Mouse (Mus musculus): ENCODE results near the gene Rev3l.
"Not testable (repeated sequence)": the region's sequence is repeated elsewhere in the genome, so short reads cannot be mapped to it uniquely, and the experiment has no call there.

The Rev3l gene

DNA sequence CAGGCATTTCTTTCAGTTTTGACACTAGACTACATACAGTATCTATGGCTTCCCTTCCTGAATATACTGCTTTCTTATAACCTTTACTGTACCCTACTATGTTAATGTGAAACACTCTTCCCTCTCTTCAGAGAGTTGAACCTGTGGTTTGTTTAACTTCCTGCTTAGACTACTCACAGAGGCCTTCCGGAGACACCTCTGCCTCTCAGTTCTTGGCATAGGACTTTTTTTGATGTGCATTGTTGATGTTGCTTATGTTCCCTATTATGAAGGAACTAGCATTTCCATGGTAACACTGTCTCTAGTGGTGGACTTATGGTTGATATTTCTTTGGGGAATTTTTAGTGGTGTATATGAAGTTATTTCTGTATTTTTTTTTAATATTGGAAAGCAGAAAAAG is 61.4 kb downstream of the Rev3l start:
- no peak for DNase-seq

DNA sequence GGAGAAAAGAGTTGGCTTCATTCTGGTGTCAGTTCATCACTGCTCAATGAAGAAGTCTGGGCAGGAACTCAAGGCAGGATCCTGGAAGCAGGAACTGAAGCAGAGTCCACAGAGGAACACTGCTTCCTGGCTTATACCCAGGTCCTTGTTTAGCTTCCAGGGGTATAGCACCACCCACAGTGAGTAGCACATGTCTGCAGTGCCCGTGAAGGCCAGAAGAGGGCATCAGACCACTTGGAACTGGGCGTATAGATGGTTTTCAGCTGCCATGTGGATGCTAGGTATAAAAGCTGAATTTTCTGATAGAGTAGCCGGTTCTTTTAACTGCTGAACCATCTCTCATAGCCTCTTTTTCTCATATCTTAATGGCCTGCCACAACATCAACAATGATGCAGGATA is 79.6 kb downstream of the Rev3l start:
- DNase-seq: peak; percentile 33 to 59

DNA sequence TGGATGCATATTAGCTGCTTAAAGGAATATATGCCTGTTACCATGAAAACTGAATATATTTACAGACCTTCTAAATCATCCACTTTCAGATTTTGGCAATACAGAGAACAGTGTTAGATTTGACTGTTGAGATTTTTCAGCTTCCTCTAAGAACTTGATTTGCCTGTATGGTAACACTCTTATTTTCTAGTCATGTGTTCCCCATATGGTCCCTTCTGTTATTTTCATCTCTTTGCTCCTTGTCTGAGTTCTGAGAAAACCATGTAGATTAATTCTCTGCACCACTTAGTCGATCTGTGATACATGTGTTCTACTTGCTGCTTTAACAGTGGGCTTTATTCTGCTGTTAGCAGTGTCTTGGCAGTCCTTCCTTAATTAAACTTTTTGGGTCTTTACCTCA is 110.7 kb downstream of the Rev3l start:
- DNase-seq: no peak

DNA sequence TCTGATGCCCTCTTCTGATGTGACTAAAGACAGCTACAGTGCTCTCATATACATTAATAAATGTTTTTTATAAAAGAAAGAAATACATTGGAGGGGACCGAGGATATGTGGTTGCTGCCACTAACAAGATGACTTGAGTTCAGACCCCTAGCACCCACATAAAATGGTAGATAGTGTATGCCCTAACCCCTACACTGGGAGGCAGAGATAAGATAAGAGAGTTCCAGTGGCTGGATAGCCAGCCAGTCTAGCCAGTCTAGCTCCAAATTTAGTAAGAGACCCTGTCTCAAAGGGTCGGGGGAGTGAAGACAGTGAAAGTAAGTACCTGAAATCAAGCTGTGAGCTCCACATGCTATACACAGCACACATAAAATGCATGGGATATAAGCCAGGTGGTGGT is 133.6 kb downstream of the Rev3l start:
- DNase-seq: no peak

DNA sequence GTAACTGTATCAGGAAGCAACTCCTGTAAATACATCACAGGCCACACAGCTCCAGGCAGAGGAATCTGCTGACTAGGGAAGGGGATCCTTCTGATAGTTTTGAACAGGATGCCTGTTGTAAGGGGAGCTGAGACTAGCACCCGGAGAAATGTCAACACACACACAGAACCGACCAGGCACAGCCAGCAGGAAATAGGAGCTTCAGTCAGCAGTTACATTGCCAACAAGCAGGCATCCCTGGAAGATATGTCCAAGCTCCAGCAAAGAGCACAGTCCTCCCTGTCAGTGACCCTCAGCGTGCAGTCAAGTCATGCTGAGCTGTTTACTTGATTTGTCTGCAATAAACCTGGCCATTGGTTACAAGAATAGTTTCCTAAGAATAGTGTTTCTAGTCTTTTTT is 156.7 kb downstream of the Rev3l start:
- DNase-seq: no peak

DNA sequence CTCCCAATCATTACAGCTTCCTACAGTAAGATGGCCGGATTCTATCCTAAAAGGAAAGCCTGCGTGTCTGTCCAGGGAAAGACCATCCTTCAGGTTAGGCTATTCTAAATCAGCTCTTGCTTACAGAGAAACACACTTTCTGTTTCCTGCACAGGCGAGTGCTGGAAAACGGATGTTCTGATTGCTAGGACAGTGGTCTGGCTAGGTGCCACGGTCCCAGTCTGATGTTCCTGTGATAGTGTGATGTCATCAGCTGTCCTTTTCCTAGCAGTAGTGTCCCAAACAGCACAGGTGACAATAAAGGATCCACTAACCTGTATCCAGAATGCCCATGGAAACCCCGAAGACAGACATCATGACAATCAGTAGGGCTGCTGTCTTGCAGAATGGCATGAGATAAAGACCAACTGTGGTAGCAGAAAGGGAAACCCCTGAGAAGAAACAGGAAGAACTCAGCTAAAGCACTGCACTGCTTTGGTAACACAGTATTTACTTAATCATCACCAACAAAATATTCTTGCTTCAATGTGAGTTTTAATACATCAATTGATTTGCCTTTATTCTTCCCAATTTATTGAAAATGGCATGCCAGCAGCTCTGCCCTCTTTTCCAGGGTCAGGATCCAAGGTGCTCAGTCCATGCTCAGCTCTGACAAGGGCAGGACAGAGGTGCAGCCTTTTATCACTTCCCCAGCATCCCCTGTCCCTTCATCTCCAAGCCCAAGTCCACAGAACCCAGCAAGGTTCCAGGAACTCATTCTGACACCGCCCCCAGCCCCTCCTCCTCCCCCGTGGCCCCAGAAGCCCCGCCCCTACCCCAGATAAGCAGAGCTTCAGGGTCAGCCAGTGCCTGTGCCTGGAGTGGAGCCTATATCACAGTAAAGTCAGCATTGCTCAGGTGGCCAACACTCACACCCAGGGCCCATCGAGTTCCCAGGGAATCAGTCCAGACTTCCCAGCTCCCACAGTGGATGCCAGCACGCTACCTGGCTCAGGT is 162.1 kb downstream of the Rev3l start:
- DNase-seq: no peak

DNA sequence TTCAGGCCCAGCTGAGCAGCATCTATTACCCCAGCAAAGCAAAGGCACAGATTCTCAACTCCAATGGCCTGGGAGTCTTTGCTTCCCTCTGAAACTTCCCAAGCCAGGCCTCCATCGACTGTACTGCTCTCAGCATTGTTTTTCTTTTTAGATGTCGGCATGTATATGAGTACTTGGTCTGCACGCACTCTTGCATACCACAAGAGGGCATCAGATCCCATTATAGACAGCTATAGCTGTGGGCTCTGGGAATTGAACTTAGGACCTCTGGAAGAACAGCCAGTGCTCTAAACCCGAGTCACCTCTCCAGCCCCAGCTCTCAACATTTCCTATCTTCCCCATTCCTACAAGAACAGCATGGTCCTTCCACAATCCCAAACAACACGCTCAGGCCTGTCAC is 164.6 kb downstream of the Rev3l start:
- DNase-seq: no peak

DNA sequence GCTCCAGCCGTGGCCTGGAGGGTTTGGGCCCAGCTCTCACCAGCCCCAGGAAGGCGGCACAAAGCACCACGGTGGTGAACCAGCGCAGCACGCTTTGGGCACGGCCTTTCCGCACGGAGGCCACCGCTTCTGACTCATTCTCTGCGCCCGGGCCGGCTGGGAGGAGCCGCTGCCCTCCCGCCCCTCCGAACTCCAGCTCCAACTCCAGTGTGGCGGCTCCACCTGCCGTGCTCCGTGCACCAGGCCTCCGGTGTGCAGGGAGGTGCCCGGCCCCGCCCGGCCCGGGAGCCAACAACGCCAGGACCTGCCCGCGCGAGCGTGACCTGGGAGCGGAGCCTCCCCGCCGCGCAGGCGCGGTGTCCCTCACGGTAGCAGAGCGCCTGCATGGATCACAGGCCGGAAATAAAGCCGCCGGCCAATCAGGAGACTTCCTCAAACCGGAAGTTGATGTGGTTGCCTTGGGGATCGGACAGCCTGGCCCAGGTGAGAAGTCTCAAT is 167.0 kb downstream of the Rev3l start, which contains the start of gene Mfsd4b4:
Mfsd4b4 (minus strand) TSS at position 365 of the 498 bp plus-strand sequence.
- peak; percentile 90 to 95 for DNase-seq

DNA sequence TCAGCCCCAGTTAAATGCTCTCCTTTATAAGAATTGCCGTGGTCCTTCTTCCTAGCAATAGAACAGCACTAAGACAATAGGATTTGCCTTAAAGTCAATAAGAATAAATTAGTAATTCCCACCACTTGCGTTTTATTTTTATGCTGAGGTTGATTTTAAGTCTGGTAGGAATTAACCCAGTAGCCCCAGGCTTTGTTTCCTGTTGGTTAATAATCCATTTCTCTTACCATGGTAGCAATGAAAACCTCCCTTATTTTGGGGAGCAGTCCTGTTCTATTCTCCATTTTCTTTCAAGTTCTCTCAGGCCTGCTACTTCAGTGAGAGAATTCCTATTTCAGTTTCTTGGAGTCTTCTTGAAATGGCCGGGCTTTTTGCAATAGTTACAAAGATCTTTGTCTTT is 172.3 kb downstream of the Rev3l start:
- no peak for DNase-seq

DNA sequence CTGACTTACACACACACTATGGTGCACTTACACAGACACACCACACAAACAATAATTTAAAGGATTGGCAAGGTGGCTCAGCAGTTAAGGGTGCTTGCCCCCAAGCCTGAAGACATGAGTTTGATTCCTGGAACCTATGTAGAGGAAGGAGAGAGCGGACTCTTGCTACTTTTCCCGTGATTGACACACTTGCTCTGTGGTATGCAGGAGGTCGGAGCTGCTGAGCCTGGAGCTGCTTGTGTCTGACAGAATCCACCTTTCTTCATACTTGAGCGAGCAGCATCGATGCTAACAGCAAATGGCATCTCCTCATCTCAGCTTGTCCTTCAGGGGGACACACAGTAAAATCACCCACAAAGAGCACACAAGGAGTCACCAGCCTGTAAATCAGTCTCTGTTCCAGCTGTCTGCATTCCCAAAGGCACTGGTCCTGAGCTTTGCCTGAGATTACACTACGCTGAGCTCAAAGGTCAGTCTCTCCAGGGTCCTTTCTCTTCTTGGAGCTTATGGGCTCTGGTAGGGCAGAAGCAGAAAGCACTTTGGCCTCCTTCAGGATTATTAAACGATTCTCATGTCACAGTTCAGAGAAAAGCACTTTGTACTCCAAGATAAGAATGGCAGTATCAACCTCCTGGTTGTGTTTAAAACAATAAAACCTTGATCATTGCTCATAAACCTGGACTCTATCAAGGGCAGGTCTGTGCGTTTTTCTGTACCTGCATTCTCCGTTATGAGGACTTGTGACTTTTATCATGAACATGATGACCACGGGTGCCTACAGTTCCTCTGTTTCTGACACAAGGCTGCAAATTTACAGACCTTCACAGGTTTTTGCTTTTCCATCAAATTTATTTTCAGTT is 175.1 kb downstream of the Rev3l start:
- no peak for DNase-seq

DNA sequence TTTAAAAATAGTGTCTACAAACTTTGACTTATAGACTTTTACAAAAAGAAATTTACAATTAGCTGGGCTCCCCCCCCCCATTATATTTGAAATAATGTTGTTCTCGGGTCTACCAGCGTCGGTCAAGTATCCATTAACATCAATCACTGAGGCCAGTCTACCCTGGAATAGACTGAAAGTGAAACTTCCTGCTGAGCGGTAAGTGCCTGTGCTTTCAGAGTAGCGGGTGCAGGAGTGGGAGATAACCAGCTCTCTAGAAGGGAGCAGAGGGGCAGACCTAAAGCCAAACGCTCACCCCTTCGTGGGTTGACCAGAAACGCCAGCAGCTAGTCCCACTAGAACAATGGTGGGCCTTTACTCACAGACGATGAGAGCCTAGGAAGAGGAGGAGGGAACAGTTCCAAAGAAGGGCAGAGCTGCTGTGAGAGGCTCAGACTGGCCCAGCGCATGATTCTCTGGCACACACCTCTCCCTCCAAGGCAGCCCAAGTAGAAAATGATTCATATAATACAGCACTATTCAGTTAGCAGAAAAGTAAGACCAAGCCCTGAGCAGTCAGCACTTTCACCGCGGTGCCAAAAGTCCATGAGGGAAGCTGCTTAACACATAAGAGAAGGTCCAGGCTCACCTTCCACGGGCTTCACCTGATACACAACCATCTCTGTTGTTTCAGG is 177.0 kb downstream of the Rev3l start:
- no peak for DNase-seq

DNA sequence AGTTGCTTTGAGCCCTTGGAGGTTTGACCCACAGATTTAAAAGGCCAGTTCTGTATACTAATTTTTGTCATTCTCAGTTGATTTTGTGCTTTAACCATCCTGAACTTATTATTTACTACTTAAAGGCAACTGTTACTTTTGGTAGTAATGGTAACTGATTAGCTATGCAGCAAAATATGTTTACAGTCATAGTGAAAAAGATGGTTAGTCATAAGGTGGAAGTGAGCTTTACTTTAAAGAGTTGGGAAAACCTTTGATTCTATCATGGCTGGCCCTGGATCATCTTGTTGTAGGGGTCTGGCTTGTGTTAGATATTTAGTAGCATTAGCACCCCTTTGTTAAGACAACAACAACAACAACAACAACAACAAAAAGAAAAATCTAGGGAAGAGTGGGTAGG is 180.7 kb downstream of the Rev3l start:
- DNase-seq: no peak

DNA sequence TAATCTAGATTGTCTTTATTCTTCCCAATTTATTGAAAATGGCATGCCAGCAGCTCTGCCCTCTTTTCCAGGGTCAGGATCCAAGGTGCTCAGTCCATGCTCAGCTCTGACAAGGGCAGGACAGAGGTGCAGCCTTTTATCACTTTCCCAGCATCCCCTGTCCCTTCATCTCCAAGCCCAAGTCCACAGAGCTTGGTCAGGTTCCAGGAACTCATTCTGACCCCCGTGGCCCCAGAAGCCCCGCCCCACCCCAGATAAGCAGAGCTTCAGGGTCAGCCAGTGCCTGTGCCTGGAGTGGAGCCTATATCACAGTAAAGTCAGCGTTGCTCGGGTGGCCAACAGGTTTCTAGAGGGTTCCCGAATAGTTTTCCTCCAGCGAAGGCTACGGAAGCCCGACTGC is 192.6 kb downstream of the Rev3l start:
- DNase-seq: not testable (repeated sequence)
